Mouse (Mus musculus): ENCODE measurements around the gene Gm20721. TPM values are rescaled to one million over a fixed set of nuclear protein-coding genes. Genes with fewer than 3 reads are reported as not detected.

The Gm20721 gene
- total RNA-seq, 2 experiments from 2014 or later, result 2.0 to 2.6 TPM

Other genes with a start within 250 kb of the Gm20721 start
- 10 to 100 TPM; 12.2 to 12.8 TPM for gene Npepl1, start 236.4 kb downstream of the Gm20721 start, total RNA-seq (2021)
- 1,000 to 10,000 TPM; 1,728 to 1,971 TPM for gene Gnas, start 62.4 kb downstream of the Gm20721 start, total RNA-seq (2021)
- 10 to 100 TPM; 49.0 to 49.6 TPM for gene Nelfcd, start 69.1 kb upstream of the Gm20721 start, total RNA-seq (2021)
- gene Ctsz, start 92.3 kb upstream of the Gm20721 start, total RNA-seq (2021), result 10 to 100 TPM; 29.4 to 31.0 TPM
- gene Tubb1, start 104.0 kb upstream of the Gm20721 start, total RNA-seq (2021), result not detected
- gene Atp5e, start 117.4 kb upstream of the Gm20721 start, total RNA-seq (2021), result 100 to 1,000 TPM; 285 to 333 TPM
- gene Prelid3b, start 126.4 kb upstream of the Gm20721 start, total RNA-seq (2021), result 10 to 100 TPM; 36.5 to 42.5 TPM